Mouse (Mus musculus) megakaryocyte, embryonic 14.5 days (primary cell): ENCODE results near the gene Inpp5e.

Experiments used
- FLI1 ChIP-seq: IDR thresholded peaks from 2 replicates; pipeline ENCODE4 v1.6.1; 2012; ENCODE audit warnings: low read length, inconsistent platforms, mixed read lengths
- GATA1 ChIP-seq: IDR thresholded peaks from 3 replicates; pipeline ENCODE4 v1.6.1; 2012; ENCODE audit warnings: mixed read lengths, low read length, inconsistent platforms, borderline replicate concordance

DNA sequence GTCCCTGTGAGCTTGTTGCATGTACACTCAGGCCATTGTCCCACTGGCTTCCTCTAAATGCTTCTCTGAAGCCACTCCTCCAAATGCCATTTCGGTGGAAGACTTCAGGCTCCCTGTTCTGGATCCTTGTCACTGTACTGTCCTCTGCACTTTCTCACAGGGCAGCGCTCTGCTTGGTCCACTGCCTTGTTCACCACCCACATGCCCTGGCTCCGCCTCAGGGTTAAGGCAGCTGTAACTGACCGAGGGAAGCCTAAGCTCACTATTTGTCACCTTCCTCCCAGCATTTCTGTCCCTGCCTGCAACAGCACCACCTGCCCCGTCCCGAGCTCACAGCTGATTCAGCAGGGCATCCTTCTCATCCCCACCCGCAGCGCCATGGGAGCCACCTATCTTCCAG is 5.7 kb downstream of the Inpp5e start:
- no peak for TF ChIP-seq GATA1
- no peak for TF ChIP-seq FLI1
